ENCODE assay signal across 20 mouse cellular contexts in genomic region chr1:44580390-44580789, GRCm38 (mm10). TPM values are rescaled to one million over a fixed set of nuclear protein-coding genes. Genes with fewer than 3 reads are reported as not detected.
DNase-seq lines count a peak whose midpoint lies in the region; ATAC-seq and TF ChIP-seq lines count a peak whose summit lies in the region.
"Had no signal": no experiment of that assay in that cellular context is flagged by ENCODE, and none has a peak within 500 bp of the region (broad histone marks: within the 10 kb centered on the region; RNA-seq: fewer than 3 reads in every experiment).

No protein-coding gene starts in this region.

- no peak overlapping the region for H3K4me3 ChIP-seq in embryonic facial prominence, embryonic 14.5 days (ENCODE audit: low read depth, low read length)
- H3K4me3 ChIP-seq in embryonic facial prominence, embryonic 10.5 days: no peak overlapping the region
- H3K4me3 ChIP-seq in stomach, embryonic 14.5 days (ENCODE audit: low read depth, low read length): no peak overlapping the region
- no peak overlapping the region for H3K4me3 ChIP-seq in stomach, postnatal 0 days (ENCODE audit: low read depth, low read length)
- H3K4me3 ChIP-seq in limb, embryonic 13.5 days: no peak overlapping the region
- H3K4me3 ChIP-seq: embryonic facial prominence, embryonic 13.5 days; heart, embryonic 10.5 days; hindbrain, embryonic 13.5 days; liver, embryonic 12.5 days; midbrain, embryonic 15.5 days had no signal

- ATAC-seq in embryonic facial prominence, embryonic 14.5 days (ENCODE audit: low read depth): peak; percentile 62; the same call in 1 of the 2 replicates
- ATAC-seq in stomach, embryonic 14.5 days (ENCODE audit: insufficient number of reproducible peaks, insufficient read depth, low FRiP score, low read depth): 0 out of 2 replicates have a peak, but pooled peaks have one; percentile 28
- ATAC-seq in stomach, postnatal 0 days (ENCODE audit: low FRiP score, low TSS enrichment): no peak
- peak; percentile 70 for ATAC-seq in limb, embryonic 13.5 days (ENCODE audit: low FRiP score, low read depth)
- ATAC-seq in erythroblast, adult 5-6 weeks (replicated peaks; ENCODE audit: low FRiP score, poor library complexity, severe bottlenecking): no peak
- ATAC-seq: liver, embryonic 12.5 days; midbrain, embryonic 15.5 days had no signal

- H3K36me3 ChIP-seq in embryonic facial prominence, embryonic 14.5 days (ENCODE audit: control insufficient read depth, insufficient read depth, low read length): no peaks in the 10 kb centered on the region
- no peaks in the 10 kb centered on the region for H3K36me3 ChIP-seq in embryonic facial prominence, embryonic 10.5 days (replicated peaks)
- H3K36me3 ChIP-seq in stomach, embryonic 14.5 days (ENCODE audit: control insufficient read depth, insufficient read depth, low read length): no peaks in the 10 kb centered on the region
- no peaks in the 10 kb centered on the region for H3K36me3 ChIP-seq in stomach, postnatal 0 days (ENCODE audit: control insufficient read depth, insufficient read depth, low read length)
- no peaks in the 10 kb centered on the region for H3K36me3 ChIP-seq in limb, embryonic 13.5 days
- H3K36me3 ChIP-seq: embryonic facial prominence, embryonic 13.5 days; heart, embryonic 10.5 days; hindbrain, embryonic 13.5 days; liver, embryonic 12.5 days; midbrain, embryonic 15.5 days had no signal

- intact Hi-C loops in heart, postnatal 36 days (cut with DNase I): no loop called here

- H3K9ac ChIP-seq in embryonic facial prominence, embryonic 14.5 days (ENCODE audit: low read depth, low read length): no peak overlapping the region
- no peak overlapping the region for H3K9ac ChIP-seq in stomach, embryonic 14.5 days (replicated peaks; ENCODE audit: low read depth, low read length)
- no peak overlapping the region for H3K9ac ChIP-seq in stomach, postnatal 0 days (ENCODE audit: low read length)
- H3K9ac ChIP-seq in limb, embryonic 13.5 days: no peak overlapping the region
- H3K9ac ChIP-seq: embryonic facial prominence, embryonic 13.5 days; hindbrain, embryonic 13.5 days; liver, embryonic 12.5 days; lung, embryonic 14.5 days; midbrain, embryonic 15.5 days had no signal

- no peaks in the 10 kb centered on the region for H3K9me3 ChIP-seq in embryonic facial prominence, embryonic 14.5 days (ENCODE audit: control insufficient read depth, low read length)
- H3K9me3 ChIP-seq in embryonic facial prominence, embryonic 10.5 days: no peaks in the 10 kb centered on the region
- no peaks in the 10 kb centered on the region for H3K9me3 ChIP-seq in stomach, embryonic 14.5 days (ENCODE audit: control insufficient read depth, low read depth, low read length)
- no peaks in the 10 kb centered on the region for H3K9me3 ChIP-seq in stomach, postnatal 0 days (ENCODE audit: control insufficient read depth, low read length)
- no peaks in the 10 kb centered on the region for H3K9me3 ChIP-seq in limb, embryonic 13.5 days
- H3K9me3 ChIP-seq: embryonic facial prominence, embryonic 13.5 days; heart, embryonic 10.5 days; hindbrain, embryonic 13.5 days; liver, embryonic 12.5 days; midbrain, embryonic 15.5 days had no signal

- DNase-seq in embryonic facial prominence, embryonic 14.5 days (ENCODE audit: low spot score): peak; percentile 19
- DNase-seq in embryonic facial prominence, embryonic 10.5 days (ENCODE audit: low spot score): no peak
- DNase-seq in stomach, postnatal 0 days (ENCODE audit: low spot score): no peak
- no peak for DNase-seq in right cerebral cortex, postnatal 10 days (ENCODE audit: low spot score in 2 of 2)
- no peak for DNase-seq in heart, postnatal 36 days
- DNase-seq: adrenal gland, postnatal 14 days; cerebellum, adult 11-12 months; cerebellum, postnatal 25 days; gastrocnemius, postnatal 36 days; heart, postnatal 10 days; lung, embryonic 14.5 days had no signal

- no peak overlapping the region for H3K4me2 ChIP-seq in embryonic facial prominence, embryonic 14.5 days (ENCODE audit: low read depth, low read length)
- H3K4me2 ChIP-seq in stomach, embryonic 14.5 days (replicated peaks; ENCODE audit: low read depth, low read length): no peak overlapping the region
- no peak overlapping the region for H3K4me2 ChIP-seq in stomach, postnatal 0 days (replicated peaks; ENCODE audit: low read depth)
- no peak overlapping the region for H3K4me2 ChIP-seq in limb, embryonic 13.5 days (replicated peaks)
- H3K4me2 ChIP-seq: embryonic facial prominence, embryonic 13.5 days; hindbrain, embryonic 13.5 days; liver, embryonic 12.5 days; lung, embryonic 14.5 days; midbrain, embryonic 15.5 days had no signal

- no peaks in the 10 kb centered on the region for H3K27me3 ChIP-seq in embryonic facial prominence, embryonic 14.5 days (replicated peaks; ENCODE audit: control insufficient read depth, insufficient read depth, low read length)
- H3K27me3 ChIP-seq in embryonic facial prominence, embryonic 10.5 days (replicated peaks; ENCODE audit: low read depth, poor library complexity, severe bottlenecking): no peaks in the 10 kb centered on the region
- H3K27me3 ChIP-seq in stomach, embryonic 14.5 days (ENCODE audit: control insufficient read depth, insufficient read depth, low read length): no peaks in the 10 kb centered on the region
- no peaks in the 10 kb centered on the region for H3K27me3 ChIP-seq in stomach, postnatal 0 days (ENCODE audit: control insufficient read depth, insufficient read depth, low read length)
- H3K27me3 ChIP-seq in limb, embryonic 13.5 days: no peaks in the 10 kb centered on the region
- H3K27me3 ChIP-seq: embryonic facial prominence, embryonic 13.5 days; hindbrain, embryonic 13.5 days; liver, embryonic 12.5 days; midbrain, embryonic 15.5 days had no signal

- WGBS in embryonic facial prominence, embryonic 14.5 days: 75% methylated on average over 3 of the region's 3 CpGs
- 85% methylated on average over 3 of the region's 3 CpGs for WGBS in embryonic facial prominence, embryonic 10.5 days
- WGBS in stomach, embryonic 14.5 days: 49% methylated on average over 3 of the region's 3 CpGs
- WGBS in stomach, postnatal 0 days: 35% methylated on average over 3 of the region's 3 CpGs
- 38% methylated on average over 3 of the region's 3 CpGs for WGBS in limb, embryonic 13.5 days

- TF ChIP-seq EP300 in stomach, postnatal 0 days (optimal IDR thresholded peaks at IDR 0.05): no peak

- H3K27ac ChIP-seq in embryonic facial prominence, embryonic 14.5 days (replicated peaks; ENCODE audit: low read depth, low read length): no peak overlapping the region
- H3K27ac ChIP-seq in embryonic facial prominence, embryonic 10.5 days (replicated peaks): no peak overlapping the region
- H3K27ac ChIP-seq in stomach, embryonic 14.5 days (ENCODE audit: low read length): peak overlapping the region; percentile 27; the same call in 1 of the 2 replicates
- H3K27ac ChIP-seq in stomach, postnatal 0 days (replicated peaks): no peak overlapping the region
- no peak overlapping the region for H3K27ac ChIP-seq in limb, embryonic 13.5 days
- H3K27ac ChIP-seq: embryonic facial prominence, embryonic 13.5 days; heart, embryonic 10.5 days; hindbrain, embryonic 13.5 days; liver, embryonic 12.5 days; macrophage; midbrain, embryonic 15.5 days had no signal

- TF ChIP-seq CTCF in stomach, postnatal 0 days (IDR thresholded peaks at IDR 0.05; ENCODE audit: low read depth): no peak

- H3K4me1 ChIP-seq in embryonic facial prominence, embryonic 14.5 days (ENCODE audit: control insufficient read depth, insufficient read depth, low read length): peaks cover 8% of the 10 kb centered on the region; the same call in 1 of the 2 replicates
- peaks cover 14% of the 10 kb centered on the region for H3K4me1 ChIP-seq in embryonic facial prominence, embryonic 10.5 days
- no peaks in the 10 kb centered on the region for H3K4me1 ChIP-seq in stomach, embryonic 14.5 days (ENCODE audit: control insufficient read depth, insufficient read depth, low read length)
- no peaks in the 10 kb centered on the region for H3K4me1 ChIP-seq in stomach, postnatal 0 days (replicated peaks; ENCODE audit: control insufficient read depth, insufficient read depth)
- H3K4me1 ChIP-seq in limb, embryonic 13.5 days: peaks cover 14% of the 10 kb centered on the region

RNA-seq across cellular contexts. Expression of gene Gulp1, which starts 29.1 kb away (rescaled TPM):
- polyA plus RNA-seq in embryonic facial prominence, embryonic 14.5 days (2014; fragmentation: Nextera tagmentation; extraction: Ambion mirVana): 30.7 and 34.5 TPM in 2 replicates
- polyA plus RNA-seq in embryonic facial prominence, embryonic 10.5 days (2016; fragmentation: Nextera tagmentation; extraction: Ambion mirVana): 22.0 and 24.9 TPM in 2 replicates
- 24.4 and 26.8 TPM in 2 replicates for polyA plus RNA-seq in stomach, embryonic 14.5 days (2014; fragmentation: Nextera tagmentation; extraction: Ambion mirVana)
- polyA plus RNA-seq in stomach, postnatal 0 days (2015; fragmentation: Nextera tagmentation; extraction: Ambion mirVana): 11.4 and 11.8 TPM in 2 replicates
- 48.6 and 49.6 TPM in 2 replicates for polyA plus RNA-seq in limb, embryonic 13.5 days (2015; fragmentation: Nextera tagmentation; extraction: Ambion mirVana)
- not detected in 2 replicates for total RNA-seq in erythroblast, adult 5-6 weeks (2015; ENCODE audit: low replicate concordance)
- 0.34 TPM in 1 of 2 replicates, not detected in the other for total RNA-seq in erythroblast, adult 5-6 weeks (2017; ENCODE audit: low replicate concordance)
- 1 to 10 TPM; 5.3 to 7.2 TPM for total RNA-seq in heart, postnatal 36 days (2021)
- polyA plus RNA-seq: macrophage had no signal

Comparison
In these comparisons a context has a peak if more than half of its experiments do, and no peak if none do; other contexts are left out.
1. ATAC-seq: peak in embryonic facial prominence, embryonic 14.5 days (single experiment), stomach, embryonic 14.5 days (single experiment) and limb, embryonic 13.5 days (single experiment); none in stomach, postnatal 0 days (single experiment) and erythroblast, adult 5-6 weeks (single experiment).